Mouse (Mus musculus): ENCODE measurements around the gene Mpp6.

- TF ChIP-seq EP300 (IDR thresholded peaks at IDR 0.05; ENCODE audit: low read depth), result no peak
- TF ChIP-seq CTCF (IDR thresholded peaks at IDR 0.05; ENCODE audit: low read depth), result no peak
Observed at GRCm38 (mm10) chr6:50090221-50090620, 19.8 kb upstream of the Mpp6 start.

All from liver, postnatal 0 days (tissue).